Mouse (Mus musculus): Measurements from ENCODE around the gene A3galt2. TPM values are rescaled to one million over a fixed set of nuclear protein-coding genes. Genes with fewer than 3 reads are reported as not detected.

The A3galt2 gene
- total and polyA plus RNA-seq, 2 experiments from 2014 or later = 0.10 to 1.1 TPM

DNA sequence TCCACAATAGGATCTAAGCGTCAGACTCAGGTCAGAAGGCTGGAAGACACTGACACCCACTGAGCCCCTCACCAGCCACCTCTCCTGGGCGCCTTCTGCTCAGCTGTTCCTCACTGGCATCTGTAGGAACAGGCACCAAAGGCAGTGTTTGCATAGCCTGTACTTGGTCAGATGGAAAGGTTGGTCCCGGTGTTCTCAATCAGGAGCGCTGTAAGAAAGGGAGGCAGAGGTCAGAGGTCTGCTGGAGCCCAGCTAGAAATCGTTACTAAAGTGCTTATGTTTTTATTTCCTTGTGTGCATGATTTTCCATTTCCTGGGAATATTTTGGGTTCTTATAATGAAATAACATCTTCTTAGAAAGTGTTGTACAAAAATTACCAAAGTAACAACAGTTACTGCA, 13.3 kb upstream of the A3galt2 start:
- DNase-seq (ENCODE audit: low spot score) (no peak), ATAC-seq (no peak)
- H3K9ac ChIP-seq (replicated peaks; ENCODE audit: low read length) = no peak overlapping the region
- H3K27ac ChIP-seq = no peak overlapping the region
- no peaks in the 10 kb centered on the region for H3K9me3 ChIP-seq (ENCODE audit: low read length)
- WGBS = 34% methylated on average over 5 of the region's 5 CpGs
- H3K4me1 ChIP-seq (ENCODE audit: insufficient read depth, low read length) = peaks cover 16% of the 10 kb centered on the region
- no peak overlapping the region for H3K4me2 ChIP-seq (ENCODE audit: low read depth, low read length)
- H3K27me3 ChIP-seq (ENCODE audit: insufficient read depth, low read length) = no peaks in the 10 kb centered on the region
- peaks cover 32% of the 10 kb centered on the region for H3K36me3 ChIP-seq (ENCODE audit: insufficient read depth, low read length)
- H3K4me3 ChIP-seq (ENCODE audit: low read length) = no peak overlapping the region
- TF ChIP-seq CTCF (IDR thresholded peaks at IDR 0.05; ENCODE audit: low read depth) = no peak

DNA sequence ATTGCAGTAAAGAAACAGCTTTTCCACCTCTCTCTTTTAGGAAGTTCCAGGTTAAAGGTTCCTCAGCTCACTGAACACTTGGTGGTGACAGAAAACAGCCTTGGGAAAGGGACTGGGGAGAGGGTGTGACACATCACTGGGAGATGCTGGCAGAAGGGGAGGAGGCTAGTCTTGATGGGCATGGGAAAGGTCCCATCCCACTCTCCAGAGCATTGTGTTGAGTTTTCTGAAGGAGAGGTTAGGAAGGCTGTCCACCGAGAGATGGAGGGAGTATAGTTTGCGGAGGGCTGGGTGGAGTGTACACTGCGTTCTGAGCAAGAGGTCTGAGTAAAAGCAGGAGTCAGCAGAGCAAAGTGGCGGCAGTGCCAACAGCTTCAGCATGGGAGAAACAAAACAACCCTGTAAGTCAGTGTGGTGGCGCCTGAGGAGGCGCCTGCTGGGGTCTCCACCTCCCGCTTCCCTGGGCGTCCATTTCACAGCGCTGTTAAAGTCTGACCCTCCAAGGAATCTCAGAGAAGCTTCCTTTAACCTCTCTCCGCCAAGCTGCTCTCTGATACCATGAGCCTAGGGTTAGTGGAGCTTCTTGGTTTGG, 12.7 kb upstream of the A3galt2 start:
- H3K9ac ChIP-seq (replicated peaks; ENCODE audit: low read length) = no peak overlapping the region
- no peaks in the 10 kb centered on the region for H3K9me3 ChIP-seq (ENCODE audit: low read length)
- peak overlapping the region; percentile 64 for H3K27ac ChIP-seq
- peaks cover 10% of the 10 kb centered on the region for H3K4me1 ChIP-seq (ENCODE audit: insufficient read depth, low read length)
- ATAC-seq (peak; percentile 51), DNase-seq (ENCODE audit: low spot score) (no peak)
- no peak for TF ChIP-seq CTCF (IDR thresholded peaks at IDR 0.05; ENCODE audit: low read depth)
- H3K36me3 ChIP-seq (ENCODE audit: insufficient read depth, low read length) = peaks cover 38% of the 10 kb centered on the region
- no peak overlapping the region for H3K4me2 ChIP-seq (ENCODE audit: low read depth, low read length)
- no peaks in the 10 kb centered on the region for H3K27me3 ChIP-seq (ENCODE audit: insufficient read depth, low read length)
- 29% methylated on average over 10 of the region's 10 CpGs for WGBS
- H3K4me3 ChIP-seq (ENCODE audit: low read length) = no peak overlapping the region

DNA sequence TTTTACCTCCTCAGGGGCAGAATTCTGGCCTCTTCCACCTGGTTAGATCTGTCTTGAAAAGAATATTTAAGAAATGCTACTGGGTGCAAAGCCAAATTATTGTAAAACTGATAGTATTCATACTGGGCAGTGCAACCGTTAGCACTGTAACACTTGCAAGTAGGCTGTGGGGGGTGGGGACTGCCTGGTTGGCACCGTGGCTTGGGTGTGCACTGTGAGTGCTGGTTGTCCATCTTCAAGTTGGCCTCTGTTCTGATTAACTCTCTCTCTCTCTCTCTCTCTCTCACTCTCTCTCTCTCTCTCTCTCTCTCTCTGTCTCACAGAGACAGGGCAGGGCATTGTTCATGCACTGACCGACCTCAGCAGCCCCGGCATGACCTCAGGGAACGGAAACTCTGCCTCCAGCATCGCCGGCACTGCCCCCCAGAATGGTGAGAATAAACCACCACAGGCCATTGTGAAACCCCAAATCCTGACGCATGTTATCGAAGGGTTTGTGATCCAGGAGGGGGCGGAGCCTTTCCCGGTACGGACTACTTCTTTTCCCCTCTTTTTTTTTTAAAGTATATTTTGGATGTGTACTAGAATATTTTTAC, 12.0 kb upstream of the A3galt2 start:
- WGBS = 59% methylated on average over 12 of the region's 12 CpGs
- H3K4me3 ChIP-seq (ENCODE audit: low read length) = no peak overlapping the region
- H3K27ac ChIP-seq = 0 out of 2 replicates have a peak overlapping the region, but pooled peaks have one; percentile 64
- H3K4me1 ChIP-seq (ENCODE audit: insufficient read depth, low read length) = peaks cover 4% of the 10 kb centered on the region
- H3K27me3 ChIP-seq (ENCODE audit: insufficient read depth, low read length) = no peaks in the 10 kb centered on the region
- no peaks in the 10 kb centered on the region for H3K9me3 ChIP-seq (ENCODE audit: low read length)
- ATAC-seq (no peak), DNase-seq (ENCODE audit: low spot score) (no peak)
- no peak overlapping the region for H3K4me2 ChIP-seq (ENCODE audit: low read depth, low read length)
- TF ChIP-seq CTCF (IDR thresholded peaks at IDR 0.05; ENCODE audit: low read depth) = no peak
- H3K9ac ChIP-seq (replicated peaks; ENCODE audit: low read length) = no peak overlapping the region
- peaks cover 44% of the 10 kb centered on the region for H3K36me3 ChIP-seq (ENCODE audit: insufficient read depth, low read length)

DNA sequence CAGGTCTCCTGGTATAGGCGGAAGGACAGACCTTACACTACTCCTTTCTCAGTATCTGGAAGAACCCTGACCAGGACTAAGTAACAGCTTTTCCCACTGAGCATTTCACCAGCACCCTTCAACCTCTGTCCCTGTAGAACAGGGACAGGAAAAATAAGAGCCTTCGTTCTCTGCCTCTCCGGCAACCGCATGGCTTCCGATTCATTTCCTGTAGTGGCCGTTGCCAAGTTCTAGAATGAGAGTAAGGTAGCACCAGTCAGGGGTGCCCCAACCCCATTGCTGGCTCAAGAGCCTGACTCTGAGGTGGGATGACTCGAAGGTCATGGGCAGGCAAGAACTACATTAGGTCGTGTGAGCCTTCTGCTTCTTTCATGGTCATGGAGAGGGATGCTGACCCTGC, 10.0 kb upstream of the A3galt2 start:
- H3K4me1 ChIP-seq (ENCODE audit: insufficient read depth, low read length) = no peaks in the 10 kb centered on the region
- no peak overlapping the region for H3K9ac ChIP-seq (replicated peaks; ENCODE audit: low read length)
- peaks cover 64% of the 10 kb centered on the region for H3K36me3 ChIP-seq (ENCODE audit: insufficient read depth, low read length)
- H3K4me2 ChIP-seq (ENCODE audit: low read depth, low read length) = no peak overlapping the region
- no peaks in the 10 kb centered on the region for H3K9me3 ChIP-seq (ENCODE audit: low read length)
- DNase-seq (ENCODE audit: low spot score) (no peak), ATAC-seq (no peak)
- TF ChIP-seq CTCF (IDR thresholded peaks at IDR 0.05; ENCODE audit: low read depth) = no peak
- 87% methylated on average over 8 of the region's 8 CpGs for WGBS
- H3K27ac ChIP-seq = no peak overlapping the region
- H3K27me3 ChIP-seq (ENCODE audit: insufficient read depth, low read length) = no peaks in the 10 kb centered on the region
- H3K4me3 ChIP-seq (ENCODE audit: low read length) = no peak overlapping the region

DNA sequence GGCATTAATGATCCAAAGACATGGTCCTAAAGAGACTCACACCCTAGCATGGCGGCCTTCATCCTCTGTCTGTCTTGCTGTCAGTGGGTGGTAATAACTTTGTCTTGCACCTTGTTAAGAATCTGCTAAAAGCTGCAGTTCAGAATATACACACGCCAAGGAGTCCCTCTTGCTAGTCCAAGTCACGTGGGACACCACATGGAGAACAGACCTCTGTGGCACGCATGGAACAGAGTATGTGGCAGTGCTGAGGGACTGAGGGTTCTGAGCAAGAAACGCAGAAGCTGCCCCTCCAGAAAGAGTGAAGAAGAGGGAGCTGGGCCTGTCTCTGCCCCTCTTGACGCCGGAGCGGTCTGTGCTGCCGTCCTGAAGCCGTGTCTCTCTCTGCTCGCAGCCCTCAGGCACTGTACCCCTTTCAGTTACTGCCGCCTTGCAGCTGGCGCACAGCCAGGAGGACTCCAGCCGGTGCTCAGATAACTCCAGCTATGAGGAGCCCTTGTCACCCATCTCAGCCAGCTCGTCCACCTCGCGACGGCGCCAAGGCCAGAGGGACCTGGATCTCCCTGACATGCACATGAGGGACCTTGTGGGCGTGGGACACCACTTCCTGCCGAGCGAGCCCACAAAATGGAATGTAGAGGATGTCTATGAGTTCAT, 7.4 kb upstream of the A3galt2 start:
- no peaks in the 10 kb centered on the region for H3K9me3 ChIP-seq (ENCODE audit: low read length)
- 60% methylated on average over 22 of the region's 22 CpGs for WGBS

DNA sequence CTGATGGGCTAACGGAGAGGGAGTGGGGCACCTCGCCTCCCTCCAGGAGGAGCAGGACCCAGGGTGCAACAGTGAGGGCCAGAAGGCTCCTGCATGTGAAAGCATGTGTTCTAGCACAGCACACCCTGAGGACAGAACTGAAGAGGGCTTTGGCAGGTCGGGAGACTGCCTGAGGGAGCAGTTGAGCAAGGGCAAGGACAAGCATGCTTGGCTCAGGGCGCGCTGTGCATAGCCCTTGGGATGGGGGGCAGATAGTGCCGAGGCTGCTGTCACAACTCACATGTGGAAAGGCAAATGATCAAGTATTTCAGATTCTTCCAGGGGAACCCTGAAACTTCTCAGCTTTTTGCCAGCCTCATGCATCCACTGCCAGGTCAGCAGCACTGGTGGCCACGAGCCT, 6.9 kb upstream of the A3galt2 start:
- no peak for TF ChIP-seq CTCF (IDR thresholded peaks at IDR 0.05; ENCODE audit: low read depth)
- DNase-seq (ENCODE audit: low spot score) = no peak
- no peaks in the 10 kb centered on the region for H3K27me3 ChIP-seq (ENCODE audit: insufficient read depth, low read length)
- H3K4me1 ChIP-seq (ENCODE audit: insufficient read depth, low read length) = no peaks in the 10 kb centered on the region
- WGBS = 83% methylated on average over 7 of the region's 7 CpGs
- H3K9me3 ChIP-seq (ENCODE audit: low read length) = no peaks in the 10 kb centered on the region
- H3K36me3 ChIP-seq (ENCODE audit: insufficient read depth, low read length) = peaks cover 95% of the 10 kb centered on the region
- H3K4me2 ChIP-seq (ENCODE audit: low read depth, low read length) = no peak overlapping the region
- ATAC-seq = no peak
- H3K4me3 ChIP-seq (ENCODE audit: low read length) = no peak overlapping the region
- no peak overlapping the region for H3K27ac ChIP-seq
- no peak overlapping the region for H3K9ac ChIP-seq (replicated peaks; ENCODE audit: low read length)

More for the DNA sequence above, 7.4 kb upstream of the A3galt2 start:
- H3K9ac ChIP-seq (replicated peaks; ENCODE audit: low read length) = no peak overlapping the region
- no peak for TF ChIP-seq CTCF (IDR thresholded peaks at IDR 0.05; ENCODE audit: low read depth)
- H3K4me1 ChIP-seq (ENCODE audit: insufficient read depth, low read length) = no peaks in the 10 kb centered on the region
- no peak for ATAC-seq
- no peaks in the 10 kb centered on the region for H3K27me3 ChIP-seq (ENCODE audit: insufficient read depth, low read length)
- H3K4me3 ChIP-seq (ENCODE audit: low read length) = no peak overlapping the region
- H3K27ac ChIP-seq = no peak overlapping the region
- H3K4me2 ChIP-seq (ENCODE audit: low read depth, low read length) = no peak overlapping the region
- H3K36me3 ChIP-seq (ENCODE audit: insufficient read depth, low read length) = peaks cover 90% of the 10 kb centered on the region
- no peak for DNase-seq (ENCODE audit: low spot score)

DNA sequence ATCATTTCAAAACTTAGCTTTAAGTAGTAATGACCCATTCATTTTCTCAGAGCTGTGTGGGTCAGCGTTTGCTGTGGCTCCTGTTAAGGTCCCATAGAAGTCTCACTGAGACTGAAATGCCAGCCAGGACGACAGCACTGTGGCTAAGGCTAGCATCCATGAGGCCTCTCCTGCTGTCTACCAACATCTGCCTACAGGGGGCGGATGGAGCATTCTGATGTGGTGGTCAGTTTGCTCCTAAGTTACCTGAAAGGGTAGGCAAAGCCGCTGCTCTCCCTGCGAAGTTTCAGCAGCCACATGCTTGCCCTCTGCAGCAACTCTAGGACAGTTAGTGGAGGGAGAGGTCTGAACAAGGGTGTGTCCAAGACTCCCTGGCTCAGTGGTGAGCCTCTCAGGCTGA, 4.2 kb upstream of the A3galt2 start:
- Histone ChIP-seq H3K4me3 (ENCODE audit: low read length) (no peak overlapping the region), H3K27me3 (ENCODE audit: insufficient read depth, low read length) (no peaks in the 10 kb centered on the region), H3K4me1 (ENCODE audit: insufficient read depth, low read length) (no peaks in the 10 kb centered on the region), H3K36me3 (ENCODE audit: insufficient read depth, low read length) (peaks cover 78% of the 10 kb centered on the region), H3K9ac (replicated peaks; ENCODE audit: low read length) (no peak overlapping the region), H3K9me3 (ENCODE audit: low read length) (no peaks in the 10 kb centered on the region), H3K27ac (no peak overlapping the region), H3K4me2 (ENCODE audit: low read depth, low read length) (no peak overlapping the region)
- ATAC-seq (no peak), DNase-seq (ENCODE audit: low spot score) (no peak)
- WGBS = 61% methylated on average over 5 of the region's 5 CpGs
- peak; percentile 61; the same call in 1 of the 2 replicates for TF ChIP-seq CTCF (IDR thresholded peaks at IDR 0.05; ENCODE audit: low read depth)
